Mouse (Mus musculus) forebrain, embryonic 10.5 days (tissue): ENCODE data around the gene Dapk2. TPM values are rescaled to one million over a fixed set of nuclear protein-coding genes. Genes with fewer than 3 reads are reported as not detected.

Experiments used
- polyA plus RNA-seq: library from polyadenylated mRNA; unstranded; fragments of >200 nt; fragmentation: Nextera tagmentation; extraction: Ambion mirVana; gene quantifications from 2 replicates; pipeline ENCODE4 v1.2.1, GENCODE M21; 2016

Dapk2 gene
- polyA plus RNA-seq, 1 experiment from 2014 or later, result 8.9 TPM

Other genes with a start within 250 kb of the Dapk2 start
- gene Trip4, start 249.4 kb upstream of the Dapk2 start, polyA plus RNA-seq, result 32.5 and 34.5 TPM in 2 replicates
- 16.7 and 18.2 TPM in 2 replicates for gene Csnk1g1, start 249.3 kb upstream of the Dapk2 start, polyA plus RNA-seq
- gene Ppib, start 98.0 kb upstream of the Dapk2 start, polyA plus RNA-seq, result 445 and 454 TPM in 2 replicates
- gene Snx22, start 88.5 kb upstream of the Dapk2 start, polyA plus RNA-seq, result 2.1 and 2.6 TPM in 2 replicates
- gene Snx1, start 31.6 kb upstream of the Dapk2 start, polyA plus RNA-seq, result 136 and 140 TPM in 2 replicates
- gene Ciao2a, start 31.6 kb upstream of the Dapk2 start, polyA plus RNA-seq, result 166 and 168 TPM in 2 replicates
- gene Herc1, start 192.2 kb downstream of the Dapk2 start, polyA plus RNA-seq, result 29.2 and 31.6 TPM in 2 replicates